Mouse (Mus musculus): ENCODE results near the gene Nav3.

The Nav3 gene

GRCm38 (mm10) chr10:109684109-109685056 lies 771.6 kb downstream of the Nav3 start:
- DNase-seq (ENCODE audit: low spot score in 2 of 2), result peak; percentile 49 to 63

GRCm38 (mm10) chr10:109672896-109673295 lies 783.1 kb downstream of the Nav3 start:
- DNase-seq (ENCODE audit: low spot score in 2 of 2), result no peak

GRCm38 (mm10) chr10:109667453-109667852 lies 788.6 kb downstream of the Nav3 start:
- DNase-seq (ENCODE audit: low spot score in 2 of 2), result no peak

- DNase-seq (ENCODE audit: low spot score in 2 of 2), result peak; percentile 83 to 91
Observed at GRCm38 (mm10) chr10:109664629-109665317, 791.2 kb downstream of the Nav3 start.

- no peak for DNase-seq (ENCODE audit: low spot score in 2 of 2)
Observed at GRCm38 (mm10) chr10:109651516-109651915, 804.5 kb downstream of the Nav3 start.

GRCm38 (mm10) chr10:109643598-109643997 lies 812.4 kb downstream of the Nav3 start:
- DNase-seq (ENCODE audit: low spot score in 2 of 2), result peak in 1 of 2 experiments; percentile 82

GRCm38 (mm10) chr10:109641806-109642205 lies 814.2 kb downstream of the Nav3 start:
- peak in 1 of 2 experiments; percentile 29 for DNase-seq (ENCODE audit: low spot score in 2 of 2)

- no peak for DNase-seq (ENCODE audit: low spot score in 2 of 2)
Observed at GRCm38 (mm10) chr10:109637702-109638101, 818.3 kb downstream of the Nav3 start.
